Mouse (Mus musculus) liver, embryonic 11.5 days (tissue): ENCODE data around the gene Kcng4. TPM values are rescaled to one million over a fixed set of nuclear protein-coding genes. Genes with fewer than 3 reads are reported as not detected.

Experiments used
- ATAC-seq: fragments of 200-750 bp; cut with Nextera tagmentation; replicated peaks from 2 replicates; pipeline ENCODE4 v1.8.0; 2017; ENCODE audit warnings: moderate number of reproducible peaks, mild to moderate bottlenecking, moderate TSS enrichment, moderate library complexity; ENCODE audit not compliant: low FRiP score
- DNase-seq: peaks from one replicate; pipeline ENCODE4 v3.0.0-alpha.2; 2017; ENCODE audit warnings: low spot score
- H3K27ac ChIP-seq: fragments of 300-500 bp; sonication (generic); 2 replicates; pipeline ENCODE4 v1.5.1; 2014; ENCODE audit warnings: mild to moderate bottlenecking, low read depth, low read length, control low read depth
- H3K27me3 ChIP-seq: fragments of 300-500 bp; sonication (generic); replicated peaks from 2 replicates; pipeline ENCODE4 v1.6.1; 2014; ENCODE audit warnings: low read length, mixed read lengths; ENCODE audit not compliant: control insufficient read depth, insufficient read depth
- H3K36me3 ChIP-seq: fragments of 300-500 bp; sonication (generic); 2 replicates; pipeline ENCODE4 v1.6.1; 2014; ENCODE audit warnings: mild to moderate bottlenecking, low read length, moderate library complexity, mixed read lengths; ENCODE audit not compliant: control insufficient read depth, insufficient read depth
- H3K4me1 ChIP-seq: fragments of 300-500 bp; sonication (generic); replicated peaks from 2 replicates; pipeline ENCODE4 v1.6.1; 2014; ENCODE audit warnings: low read length, mixed read lengths; ENCODE audit not compliant: control insufficient read depth, insufficient read depth
- H3K4me2 ChIP-seq: fragments of 300-500 bp; sonication (generic); 2 replicates; pipeline ENCODE4 v1.6.1; 2014; ENCODE audit warnings: mild to moderate bottlenecking, control low read depth, moderate library complexity
- H3K4me3 ChIP-seq: fragments of 300-500 bp; sonication (generic); 2 replicates; pipeline ENCODE4 v1.5.1; 2014; ENCODE audit warnings: low read depth, low read length, control low read depth
- H3K9ac ChIP-seq: fragments of 300-500 bp; sonication (generic); 2 replicates; pipeline ENCODE4 v1.6.1; 2014; ENCODE audit warnings: low read depth, low read length, control low read depth
- H3K9me3 ChIP-seq: fragments of 300-500 bp; sonication (generic); 2 replicates; pipeline ENCODE4 v1.6.1; 2016; ENCODE audit warnings: low read length, inconsistent platforms, mixed read lengths; ENCODE audit not compliant: control insufficient read depth
- whole genome bisulfite sequencing: fragments of 180-500 bp; shearing (Covaris S2); extraction: QIAGEN DNeasy Blood & Tissue Kit; methylation state at CpG from one replicate; pipeline ENCODE4 v1.1.7; 2014; 5-methylcytosine and 5-hydroxymethylcytosine counted together
- polyA plus RNA-seq: library from polyadenylated mRNA; unstranded; fragments of >200 nt; fragmentation: Nextera tagmentation; extraction: Ambion mirVana; gene quantifications from 2 replicates; pipeline ENCODE4 v1.2.1, GENCODE M21; 2014

Kcng4 gene
- polyA plus RNA-seq, 1 experiment from 2014 or later: not detected

DNA sequence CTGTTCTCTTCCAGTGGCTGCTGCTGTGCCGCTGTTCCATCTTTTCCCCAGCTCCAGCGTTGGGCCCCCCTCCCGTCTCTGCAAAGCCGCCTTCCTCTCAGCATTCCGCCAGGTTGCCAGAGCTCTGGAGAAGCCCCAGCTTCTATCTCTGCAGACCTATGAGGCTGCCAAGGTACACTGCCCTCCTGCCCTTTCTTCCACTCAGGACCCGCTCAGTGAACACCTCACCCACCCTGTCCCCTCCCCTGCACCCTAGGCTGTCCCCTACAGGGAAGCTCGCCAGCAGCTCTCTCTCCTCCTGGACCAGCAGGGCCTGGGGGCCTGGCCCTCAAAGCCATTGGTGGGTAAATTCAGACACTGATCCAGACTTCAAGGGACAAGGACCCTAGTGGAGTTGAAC, 19.1 kb downstream of the Kcng4 start:
- Histone ChIP-seq H3K4me3 (no peak overlapping the region), H3K4me2 (no peak overlapping the region), H3K27ac (no peak overlapping the region), H3K9me3 (no peaks in the 10 kb centered on the region), H3K4me1 (no peaks in the 10 kb centered on the region), H3K36me3 (no peaks in the 10 kb centered on the region), H3K27me3 (peaks cover 8% of the 10 kb centered on the region; the same call in 1 of the 2 replicates), H3K9ac (no peak overlapping the region)
- 64% methylated on average over 7 of the region's 7 CpGs for WGBS
- DNase-seq (no peak), ATAC-seq (no peak)

DNA sequence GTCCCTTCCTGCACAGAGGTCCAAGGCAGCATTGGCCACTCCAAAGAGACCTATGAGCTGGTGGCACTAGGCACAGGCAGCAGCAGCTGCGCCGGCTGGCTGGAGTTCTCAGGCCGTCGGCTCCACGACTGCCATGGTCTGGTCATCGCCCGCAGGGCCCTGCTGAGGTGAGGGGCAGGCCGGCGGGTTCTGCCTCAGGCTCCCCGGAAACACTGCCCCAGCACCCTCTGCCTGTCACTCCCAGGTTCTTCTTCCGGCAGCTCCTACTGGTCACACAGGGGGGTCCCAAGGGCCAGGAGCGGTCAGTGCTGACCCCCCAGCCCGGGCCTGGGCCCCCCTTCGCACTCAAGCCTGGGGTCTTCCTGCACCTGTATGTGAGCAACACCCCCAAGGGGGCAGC, 20.4 kb downstream of the Kcng4 start:
- no peak overlapping the region for H3K9ac ChIP-seq
- no peaks in the 10 kb centered on the region for H3K4me1 ChIP-seq
- H3K36me3 ChIP-seq: no peaks in the 10 kb centered on the region
- no peak overlapping the region for H3K27ac ChIP-seq
- WGBS: 75% methylated on average over 14 of the region's 14 CpGs
- peaks cover 8% of the 10 kb centered on the region; the same call in 1 of the 2 replicates for H3K27me3 ChIP-seq
- H3K4me3 ChIP-seq: no peak overlapping the region
- H3K9me3 ChIP-seq: no peaks in the 10 kb centered on the region
- no peak for ATAC-seq
- DNase-seq: no peak
- no peak overlapping the region for H3K4me2 ChIP-seq

DNA sequence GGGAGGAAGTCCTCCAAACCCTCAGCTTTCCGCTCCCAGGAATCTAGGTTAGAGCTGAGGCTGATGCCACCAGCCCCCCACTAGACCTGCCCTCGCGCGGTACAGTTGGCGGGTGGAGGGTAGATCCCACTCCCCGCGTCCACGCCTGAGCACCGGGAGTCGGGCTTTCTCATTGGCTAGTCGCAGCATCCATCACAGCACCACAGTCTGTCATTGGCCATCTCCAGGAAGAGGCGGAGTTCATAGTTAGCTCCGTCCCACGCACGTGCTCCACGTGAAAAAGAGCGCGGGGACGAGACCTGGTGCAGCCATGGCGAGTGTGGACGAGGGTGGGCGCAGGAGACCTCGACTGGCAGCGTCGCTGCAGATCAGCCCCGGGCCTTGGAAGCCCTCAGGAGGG, 23.0 kb downstream of the Kcng4 start, which contains the start of gene Adad2:
TSS of gene Adad2 (plus strand) at position 277 of the 400 bp plus-strand sequence.
- Histone ChIP-seq H3K36me3 (no peaks in the 10 kb centered on the region), H3K27ac (no peak within 1 kb of the TSS), H3K9me3 (peaks cover 3% of the 10 kb centered on the region; the same call in 1 of the 2 replicates), H3K4me2 (no peak within 1 kb of the TSS), H3K27me3 (peaks cover 8% of the 10 kb centered on the region; the same call in 1 of the 2 replicates), H3K9ac (no peak within 1 kb of the TSS), H3K4me1 (no peaks in the 10 kb centered on the region), H3K4me3 (no peak within 1 kb of the TSS)
- ATAC-seq: no peak
- no peak for DNase-seq
- 73% methylated on average over 26 of the region's 26 CpGs for WGBS

DNA sequence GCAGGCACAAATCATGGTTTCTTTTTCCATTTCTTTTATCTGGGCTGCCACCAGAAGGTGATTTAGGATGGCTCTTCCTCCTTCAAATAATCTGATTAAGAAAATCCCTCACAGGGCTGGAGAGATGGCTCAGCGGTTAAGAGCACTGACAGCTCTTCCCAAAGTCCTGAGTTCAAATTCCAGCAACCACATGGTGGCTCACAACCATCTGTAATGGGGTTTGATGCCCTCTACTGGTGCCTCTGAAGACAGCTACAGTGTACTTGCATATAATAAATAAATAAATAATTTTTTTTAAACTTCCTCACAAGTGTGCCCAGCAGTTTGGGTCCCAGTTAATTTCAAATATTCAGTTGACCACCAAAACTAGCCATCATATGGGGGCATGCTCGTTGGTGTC, 29.3 kb downstream of the Kcng4 start:
- H3K27ac ChIP-seq: no peak overlapping the region
- H3K27me3 ChIP-seq: no peaks in the 10 kb centered on the region
- no peak for DNase-seq
- no peak overlapping the region for H3K4me2 ChIP-seq
- H3K36me3 ChIP-seq: peaks cover 4% of the 10 kb centered on the region; the same call in 1 of the 2 replicates
- H3K9ac ChIP-seq: no peak overlapping the region
- WGBS: 74% methylated on average over 2 of the region's 2 CpGs
- no peak for ATAC-seq
- H3K4me1 ChIP-seq: peaks cover 10% of the 10 kb centered on the region
- no peak overlapping the region for H3K4me3 ChIP-seq
- H3K9me3 ChIP-seq: peaks cover 3% of the 10 kb centered on the region; the same call in 1 of the 2 replicates

DNA sequence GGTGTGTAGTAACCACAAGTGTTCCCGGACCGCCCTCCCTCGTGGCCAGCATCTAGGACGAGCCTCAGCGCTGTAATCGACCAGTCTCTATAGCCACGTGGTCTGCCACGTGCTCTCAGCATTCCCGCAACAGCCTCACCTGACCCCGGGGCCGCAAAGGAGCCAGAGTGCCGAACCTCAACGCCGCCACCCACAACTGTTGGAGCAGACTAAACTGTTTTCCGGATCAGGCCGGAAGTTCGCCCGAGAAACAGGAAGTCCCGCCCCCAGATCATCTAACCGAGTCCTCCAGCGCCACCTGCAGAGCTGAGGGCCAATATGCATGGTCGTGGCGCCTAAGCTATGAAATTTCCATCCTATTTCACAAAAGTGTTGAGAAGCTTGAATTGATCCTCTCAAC, 30.5 kb downstream of the Kcng4 start, which contains the start of gene Taf1c:
TSS of gene Taf1c (minus strand) at position 227 of the 400 bp plus-strand sequence.
- Histone ChIP-seq H3K36me3 (peaks cover 14% of the 10 kb centered on the region), H3K4me1 (peaks cover 10% of the 10 kb centered on the region), H3K9me3 (peaks cover 3% of the 10 kb centered on the region; the same call in 1 of the 2 replicates), H3K27me3 (no peaks in the 10 kb centered on the region), H3K4me3 (peak within 1 kb of the TSS; percentile 74), H3K27ac (peak within 1 kb of the TSS; percentile 60; the same call in 1 of the 2 replicates), H3K4me2 (peak within 1 kb of the TSS; percentile 91), H3K9ac (peak within 1 kb of the TSS; percentile 76)
- DNase-seq (peak; percentile 92), ATAC-seq (peak; percentile 82)
- WGBS: under 1% methylated on average over 23 of the region's 23 CpGs

DNA sequence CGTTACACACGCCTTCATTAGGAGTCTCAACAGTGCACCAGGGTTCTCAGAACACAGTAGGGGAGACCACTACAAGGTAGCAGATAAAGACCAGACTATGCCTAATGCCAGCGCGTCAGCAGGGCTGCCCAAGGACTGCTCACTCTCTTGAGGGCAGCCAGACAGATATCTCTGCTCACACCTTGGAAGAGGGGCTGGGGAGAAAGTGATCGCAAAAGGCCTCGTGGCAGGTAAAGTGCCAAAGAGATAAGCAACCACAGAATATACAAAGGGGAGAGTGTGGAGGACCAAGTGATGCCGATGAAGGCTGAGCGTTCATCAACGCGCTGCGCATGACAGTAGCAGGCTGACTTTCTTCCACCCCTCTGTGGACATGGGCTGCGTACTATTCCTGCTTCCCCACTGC, 31.1 kb downstream of the Kcng4 start:
- Histone ChIP-seq H3K4me3 (peak overlapping the region; percentile 74), H3K36me3 (peaks cover 14% of the 10 kb centered on the region), H3K4me2 (peak overlapping the region; percentile 91), H3K9ac (peak overlapping the region; percentile 76), H3K27me3 (no peaks in the 10 kb centered on the region), H3K9me3 (peaks cover 3% of the 10 kb centered on the region; the same call in 1 of the 2 replicates), H3K4me1 (peaks cover 10% of the 10 kb centered on the region), H3K27ac (peak overlapping the region; percentile 60; the same call in 1 of the 2 replicates)
- 25% methylated on average over 12 of the region's 12 CpGs for WGBS
- no peak for DNase-seq
- ATAC-seq: peak; percentile 85

DNA sequence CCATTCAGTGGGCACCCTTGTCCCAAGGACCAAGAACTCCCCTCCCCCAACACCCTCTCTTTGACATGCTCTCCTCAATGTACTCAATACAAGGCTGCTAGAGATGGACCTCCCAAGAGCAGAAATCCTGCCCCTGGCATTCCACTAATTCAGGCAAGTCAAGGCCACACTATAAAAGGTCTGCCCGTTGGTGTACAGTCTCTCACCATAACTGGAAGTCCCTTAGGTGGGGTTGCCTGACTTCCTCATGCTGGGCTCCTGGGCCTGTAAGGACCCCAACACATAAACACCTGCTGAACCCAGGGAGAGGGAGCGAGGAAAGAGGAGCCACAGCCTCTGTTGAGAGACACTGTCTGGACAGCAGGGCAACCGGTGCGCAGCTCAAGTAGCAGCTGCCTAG, 31.7 kb downstream of the Kcng4 start:
- peaks cover 10% of the 10 kb centered on the region for H3K4me1 ChIP-seq
- H3K4me3 ChIP-seq: peak overlapping the region; percentile 74
- H3K36me3 ChIP-seq: peaks cover 18% of the 10 kb centered on the region
- H3K9ac ChIP-seq: peak overlapping the region; percentile 76
- DNase-seq: no peak
- no peaks in the 10 kb centered on the region for H3K27me3 ChIP-seq
- peak overlapping the region; percentile 60; the same call in 1 of the 2 replicates for H3K27ac ChIP-seq
- 90% methylated on average over 4 of the region's 4 CpGs for WGBS
- no peak for ATAC-seq
- no peaks in the 10 kb centered on the region for H3K9me3 ChIP-seq
- H3K4me2 ChIP-seq: peak overlapping the region; percentile 91

DNA sequence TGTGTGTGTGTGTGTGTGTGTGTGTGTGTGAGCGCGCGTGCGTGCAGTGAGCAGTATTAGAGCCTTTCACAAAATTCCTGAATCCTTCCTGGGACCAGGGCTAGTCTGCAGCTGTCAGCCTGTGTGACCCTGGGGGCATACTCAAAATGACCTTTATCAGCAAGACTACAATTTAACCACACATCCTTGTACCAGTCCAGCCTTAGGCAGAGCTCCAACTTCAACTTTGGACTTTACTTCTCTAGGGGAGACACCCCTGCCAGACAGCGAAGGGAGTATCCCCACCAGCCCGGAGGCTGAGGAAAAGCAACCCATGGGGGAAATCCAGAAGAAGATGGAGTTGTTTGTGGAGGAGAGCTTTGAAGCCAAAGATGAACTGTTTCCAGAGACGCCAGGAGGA, 44.0 kb downstream of the Kcng4 start:
- Histone ChIP-seq H3K4me1 (peaks cover 4% of the 10 kb centered on the region; the same call in 1 of the 2 replicates), H3K9ac (no peak overlapping the region), H3K36me3 (no peaks in the 10 kb centered on the region), H3K4me3 (no peak overlapping the region), H3K27me3 (no peaks in the 10 kb centered on the region), H3K27ac (no peak overlapping the region), H3K4me2 (no peak overlapping the region), H3K9me3 (no peaks in the 10 kb centered on the region)
- ATAC-seq: no peak
- DNase-seq: no peak
- 89% methylated on average over 7 of the region's 7 CpGs for WGBS

DNA sequence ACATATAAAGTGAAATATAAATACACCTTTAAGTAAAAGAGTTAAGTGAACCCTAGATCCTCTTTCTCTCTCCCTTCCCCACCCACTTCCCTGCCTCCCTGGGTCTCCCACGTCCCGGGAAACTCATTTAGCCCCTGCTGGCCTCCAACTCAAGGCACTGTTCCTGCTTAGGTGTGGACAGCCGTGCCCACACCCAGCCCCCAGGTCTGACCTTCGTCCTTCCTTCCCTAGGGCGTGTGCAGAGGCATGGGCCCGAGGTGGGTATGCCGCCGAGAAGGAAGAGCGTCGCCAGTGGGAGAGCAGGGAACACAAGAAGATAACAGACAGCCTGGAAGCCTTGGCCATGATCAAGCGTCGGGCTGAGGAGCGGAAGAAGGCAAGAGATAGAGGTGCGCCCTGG, 45.1 kb downstream of the Kcng4 start:
- Histone ChIP-seq H3K9me3 (no peaks in the 10 kb centered on the region), H3K4me3 (no peak overlapping the region), H3K27ac (no peak overlapping the region), H3K4me1 (peaks cover 7% of the 10 kb centered on the region; the same call in 1 of the 2 replicates), H3K4me2 (no peak overlapping the region), H3K9ac (no peak overlapping the region), H3K27me3 (no peaks in the 10 kb centered on the region), H3K36me3 (no peaks in the 10 kb centered on the region)
- 66% methylated on average over 14 of the region's 14 CpGs for WGBS
- ATAC-seq: no peak
- no peak for DNase-seq
